ENCODE assay signal across 22 mouse cellular contexts in genomic region chr4:104509230-104509985, GRCm38 (mm10).
DNase-seq lines count a peak whose midpoint lies in the region; ATAC-seq and TF ChIP-seq lines count a peak whose summit lies in the region.
"Had no signal": no experiment of that assay in that cellular context is flagged by ENCODE, and none has a peak within 500 bp of the region (broad histone marks: within the 10 kb centered on the region; RNA-seq: fewer than 3 reads in every experiment).

No protein-coding gene starts in this region.

- H3K9ac ChIP-seq in midbrain, postnatal 0 days (replicated peaks; ENCODE audit: low read length, poor library complexity, severe bottlenecking), result no peak overlapping the region
- H3K9ac ChIP-seq in midbrain, embryonic 16.5 days (ENCODE audit: low read depth, low read length), result no peak overlapping the region
- H3K9ac ChIP-seq: embryonic facial prominence, embryonic 15.5 days; heart, embryonic 15.5 days; hindbrain, embryonic 14.5 days; liver, embryonic 13.5 days; lung, embryonic 15.5 days had no signal

- H3K4me3 ChIP-seq in cerebellum, adult 2 months (replicated peaks; ENCODE audit: insufficient read depth, low read depth, low read length), result no peak overlapping the region
- H3K4me3 ChIP-seq in left cerebral cortex, adult 2 months, result no peak overlapping the region
- H3K4me3 ChIP-seq in midbrain, postnatal 0 days (ENCODE audit: low read depth, low read length), result no peak overlapping the region
- H3K4me3 ChIP-seq in midbrain, embryonic 16.5 days (ENCODE audit: low read depth, low read length), result no peak overlapping the region
- H3K4me3 ChIP-seq: embryonic facial prominence, embryonic 15.5 days; heart, embryonic 15.5 days; liver, embryonic 13.5 days; lung, embryonic 15.5 days had no signal

- intact Hi-C loops in left cerebral cortex, adult 2 months (cut with DNase I), result no loop called here
- intact Hi-C loops in left cerebral cortex, postnatal 4 days (cut with DNase I), result no loop called here

- DNase-seq in cerebellum, adult 2 months, result no peak
- DNase-seq in left cerebral cortex, adult 2 months (ENCODE audit: extremely low spot score in 1 of 2, low spot score in 2 of 2), result no peak
- no peak for DNase-seq in left cerebral cortex, postnatal 4 days
- DNase-seq in midbrain, postnatal 0 days (ENCODE audit: low spot score), result no peak
- no peak for DNase-seq in adrenal gland, postnatal 25 days
- DNase-seq: adrenal gland, adult 8-10 months; cerebellum, adult 9-11 months; heart, postnatal 36 days; kidney, adult 8-10 months; kidney, postnatal 10 days; liver, embryonic 13.5 days; midbrain, embryonic 14.5 days; right cerebral cortex, adult 18-20 months; right cerebral cortex, postnatal 4 days; thymus, postnatal 25 days had no signal

- no peaks in the 10 kb centered on the region for H3K27me3 ChIP-seq in cerebellum, adult 2 months (ENCODE audit: control insufficient read depth, insufficient read depth, low read length)
- H3K27me3 ChIP-seq in midbrain, postnatal 0 days (ENCODE audit: insufficient read depth, low read length), result no peaks in the 10 kb centered on the region
- no peaks in the 10 kb centered on the region for H3K27me3 ChIP-seq in midbrain, embryonic 16.5 days (ENCODE audit: control insufficient read depth, insufficient read depth, low read depth, low read length)
- H3K27me3 ChIP-seq: embryonic facial prominence, embryonic 15.5 days; heart, embryonic 15.5 days; liver, embryonic 13.5 days; lung, embryonic 15.5 days had no signal

- H3K4me2 ChIP-seq in midbrain, postnatal 0 days (ENCODE audit: low read depth, low read length, poor library complexity, severe bottlenecking), result no peak overlapping the region
- no peak overlapping the region for H3K4me2 ChIP-seq in midbrain, embryonic 16.5 days (ENCODE audit: low read length)
- H3K4me2 ChIP-seq: embryonic facial prominence, embryonic 15.5 days; heart, embryonic 15.5 days; hindbrain, embryonic 14.5 days; liver, embryonic 13.5 days; lung, embryonic 15.5 days had no signal

- 0 out of 2 replicates have a peak, but pooled peaks have one; percentile 31 for ATAC-seq in cerebellum, adult (ENCODE audit: insufficient number of reproducible peaks, low FRiP score, low TSS enrichment)
- ATAC-seq in midbrain, postnatal 0 days (ENCODE audit: low FRiP score), result no peak
- ATAC-seq in midbrain, embryonic 16.5 days, result no peak
- ATAC-seq: activated CD4-positive, CD25-positive, alpha-beta regulatory T cell, adult 4 months had no signal

- H3K27ac ChIP-seq in cerebellum, adult 2 months (ENCODE audit: insufficient read depth, low read length), result no peak overlapping the region
- 0 out of 2 replicates have a peak overlapping the region, but pooled peaks have one; percentile 15 for H3K27ac ChIP-seq in left cerebral cortex, adult 2 months
- 0 out of 2 replicates have a peak overlapping the region, but pooled peaks have one; percentile 18 for H3K27ac ChIP-seq in midbrain, postnatal 0 days (ENCODE audit: low read depth, low read length)
- H3K27ac ChIP-seq in midbrain, embryonic 16.5 days (ENCODE audit: low read length), result no peak overlapping the region
- H3K27ac ChIP-seq: embryonic facial prominence, embryonic 15.5 days; heart, embryonic 15.5 days; hindbrain, embryonic 14.5 days; liver, embryonic 13.5 days; lung, embryonic 15.5 days had no signal

- peaks cover 17% of the 10 kb centered on the region for H3K4me1 ChIP-seq in cerebellum, adult 2 months (ENCODE audit: control insufficient read depth, insufficient read depth, low read length)
- peaks cover 6% of the 10 kb centered on the region; the same call in 1 of the 2 replicates for H3K4me1 ChIP-seq in midbrain, postnatal 0 days (ENCODE audit: insufficient read depth, low read length)
- peaks cover 16% of the 10 kb centered on the region for H3K4me1 ChIP-seq in midbrain, embryonic 16.5 days (ENCODE audit: control insufficient read depth, insufficient read depth, low read length)
- H3K4me1 ChIP-seq: embryonic facial prominence, embryonic 15.5 days; heart, embryonic 15.5 days; liver, embryonic 13.5 days; lung, embryonic 15.5 days had no signal

- WGBS in cerebellum, adult 2 months, result 64% methylated on average over 5 of the region's 5 CpGs
- WGBS in midbrain, postnatal 0 days, result 43% methylated on average over 5 of the region's 5 CpGs
- WGBS in midbrain, embryonic 16.5 days, result 30% methylated on average over 5 of the region's 5 CpGs

- H3K9me3 ChIP-seq in midbrain, postnatal 0 days (ENCODE audit: low read length), result no peaks in the 10 kb centered on the region
- H3K9me3 ChIP-seq in midbrain, embryonic 16.5 days (replicated peaks; ENCODE audit: control insufficient read depth, low read length, poor library complexity, severe bottlenecking), result no peaks in the 10 kb centered on the region
- H3K9me3 ChIP-seq: embryonic facial prominence, embryonic 15.5 days; heart, embryonic 15.5 days; liver, embryonic 13.5 days; lung, embryonic 15.5 days had no signal

- no peak for TF ChIP-seq CTCF in cerebellum, adult 2 months (IDR thresholded peaks at IDR 0.05; ENCODE audit: borderline replicate concordance, insufficient read depth, low read depth, low read length)
- TF ChIP-seq CTCF in left cerebral cortex, adult 2 months (IDR thresholded peaks at IDR 0.05), result no peak
- TF ChIP-seq CTCF in midbrain, postnatal 0 days (IDR thresholded peaks at IDR 0.05), result no peak

- no peak for TF ChIP-seq POLR2A in cerebellum, adult 2 months (IDR thresholded peaks at IDR 0.05; ENCODE audit: borderline replicate concordance, insufficient read depth, low read length)

- H3K36me3 ChIP-seq in midbrain, postnatal 0 days (ENCODE audit: insufficient read depth, low read length), result no peaks in the 10 kb centered on the region
- H3K36me3 ChIP-seq in midbrain, embryonic 16.5 days (ENCODE audit: control insufficient read depth, insufficient read depth, low read length), result no peaks in the 10 kb centered on the region
- H3K36me3 ChIP-seq: embryonic facial prominence, embryonic 15.5 days; heart, embryonic 15.5 days; liver, embryonic 13.5 days; lung, embryonic 15.5 days had no signal

Comparison
In these comparisons a context has a peak if more than half of its experiments do, and no peak if none do; other contexts are left out.
1. H3K27ac ChIP-seq: peak in left cerebral cortex, adult 2 months (single experiment) and midbrain, postnatal 0 days (single experiment); none in cerebellum, adult 2 months (single experiment) and midbrain, embryonic 16.5 days (single experiment).